Mouse (Mus musculus) layer of hippocampus, adult 6 months (tissue): ENCODE data around the gene Map3k5. TPM values are rescaled to one million over a fixed set of nuclear protein-coding genes. Genes with fewer than 3 reads are reported as not detected.

Experiments
- long read RNA-seq, 2 experiments: library from polyadenylated mRNA; unstranded; transcript quantifications; one replicate each; pipeline ENCODE4 v2.0.0; 2019 to 2020
- polyA plus RNA-seq: library from polyadenylated mRNA; unstranded; fragments of <200 nt; fragmentation: Nextera tagmentation; gene quantifications from 2 replicates; pipeline ENCODE4 v1.2.3, GENCODE M21; 2021

Gene Map3k5
- 4.4 and 5.4 TPM in 2 replicates for polyA plus RNA-seq
- long read RNA-seq, experiment 1, partial matches to known transcripts: 10 of 12 reads
- long read RNA-seq, experiment 1, other reads (novel, unspliced or antisense): 2 of 12 reads
- long read RNA-seq, experiment 2, partial matches to known transcripts: 6 of 9 reads
- long read RNA-seq, experiment 2, other reads (novel, unspliced or antisense): 3 of 9 reads

DNA sequence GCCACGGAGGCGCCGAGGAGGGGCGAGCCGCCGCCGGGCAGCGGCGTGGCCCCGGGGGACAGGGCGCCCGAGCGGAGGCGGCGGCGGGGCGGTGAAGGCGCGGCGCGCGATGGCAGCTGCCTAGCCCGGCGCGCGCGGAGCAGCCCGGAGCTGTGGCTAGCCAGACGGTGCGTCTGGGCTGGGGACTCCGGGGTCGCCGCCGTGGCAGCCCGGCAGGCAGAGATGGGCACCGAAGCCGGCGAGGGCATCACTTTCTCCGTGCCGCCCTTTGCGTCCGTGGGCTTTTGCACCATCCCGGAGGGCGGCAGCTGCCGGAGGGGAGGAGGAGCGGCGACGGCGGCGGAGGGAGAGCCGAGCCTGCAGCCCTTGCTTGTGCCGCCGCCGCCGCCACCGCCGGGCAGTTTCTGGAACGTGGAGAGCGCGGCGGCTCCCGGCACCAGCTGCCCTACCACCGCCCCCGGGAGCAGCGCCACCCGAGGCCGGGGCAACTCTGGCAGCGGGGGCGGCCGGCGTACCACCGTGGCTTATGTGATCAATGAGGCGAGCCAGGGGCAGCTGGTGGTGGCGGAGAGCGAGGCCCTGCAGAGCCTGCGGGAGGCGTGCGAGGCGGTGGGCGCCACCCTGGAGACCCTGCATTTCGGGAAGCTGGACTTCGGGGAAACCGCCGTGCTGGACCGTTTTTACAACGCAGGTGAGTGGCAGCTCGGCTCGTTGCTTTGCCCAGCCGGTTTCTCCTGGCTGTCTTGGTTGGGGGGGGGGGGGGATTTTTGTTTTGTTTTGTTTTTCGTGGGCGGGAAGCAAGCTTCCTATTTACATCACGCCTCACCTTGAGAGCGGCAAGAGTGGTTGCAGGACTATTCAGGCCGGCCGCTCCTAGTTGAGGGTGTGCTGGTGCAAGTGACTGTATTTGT lies at the start of gene Map3k5:
Map3k5 (plus strand) TSS at position 89 of the 911 bp plus-strand sequence.

DNA sequence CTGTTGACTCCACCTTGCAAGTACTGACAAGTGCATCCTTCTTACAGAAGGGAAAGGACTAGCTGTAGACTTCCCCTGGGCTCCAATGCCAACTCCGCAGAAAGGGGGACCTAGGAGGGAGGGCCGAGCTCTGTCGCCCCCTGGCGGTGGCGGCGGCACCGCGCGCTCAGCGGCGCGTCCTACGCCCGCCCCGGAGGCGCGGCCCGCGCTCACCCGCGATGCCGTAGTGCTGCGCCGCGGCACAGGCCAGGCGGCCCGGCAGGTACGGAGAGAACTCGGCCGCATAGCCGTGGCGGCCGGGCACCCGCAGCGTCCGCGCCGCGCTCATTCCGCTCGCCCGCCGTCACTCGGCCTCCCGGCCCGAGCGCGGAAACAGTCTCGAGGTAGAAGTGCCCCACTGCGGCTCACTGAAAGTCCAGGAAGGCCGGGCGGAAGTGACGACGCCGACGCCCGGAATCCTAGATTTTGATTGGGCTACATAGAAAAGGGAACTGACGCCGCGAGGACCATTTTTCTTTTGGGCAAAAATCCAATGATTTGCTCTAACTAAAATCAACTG lies 26.9 kb upstream of the Map3k5 start, which contains the start of gene Pex7:
Pex7 (minus strand) TSS at position 444 of the 559 bp plus-strand sequence.

DNA sequence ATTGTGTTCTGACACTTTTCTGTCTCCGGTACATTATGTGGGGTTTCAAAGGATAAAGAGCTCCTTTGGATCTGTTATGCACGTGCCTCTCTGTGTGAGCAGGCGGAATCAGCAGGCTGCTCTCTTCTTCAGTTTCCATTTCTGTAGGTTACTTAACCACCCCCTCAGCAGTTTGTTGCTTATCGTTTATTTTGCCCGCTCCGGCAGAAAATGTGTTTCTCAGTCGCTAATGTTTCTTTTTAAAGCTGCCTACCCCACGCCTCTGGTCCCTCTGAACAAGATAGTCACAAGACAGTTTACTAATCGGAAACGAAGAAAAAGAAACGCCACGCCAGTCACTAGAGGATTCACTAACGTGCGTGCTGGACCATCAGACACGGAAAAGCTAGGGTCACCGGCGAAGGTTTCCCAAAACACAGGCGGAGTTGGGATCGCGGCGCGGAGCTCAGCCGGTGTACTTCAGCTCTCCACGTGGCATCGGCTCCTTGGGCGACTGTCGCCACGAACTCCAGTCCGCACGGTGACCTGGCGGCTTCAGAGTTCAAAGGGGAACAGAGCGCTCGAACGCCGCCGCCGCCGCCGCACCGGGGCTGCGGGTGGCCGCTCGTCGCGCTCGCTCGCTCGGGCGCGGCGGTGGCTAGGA lies 214.0 kb downstream of the Map3k5 start, which contains the start of gene Map7:
Map7 (plus strand) TSS at position 342 of the 643 bp plus-strand sequence.

Other genes with a start within 250 kb of the Map3k5 start
- gene Il20ra, start 221.9 kb upstream of the Map3k5 start, polyA plus RNA-seq: 0.09 TPM in 1 of 2 replicates, not detected in the other
- 0.58 and 0.62 TPM in 2 replicates for gene Slc35d3, start 83.0 kb upstream of the Map3k5 start, polyA plus RNA-seq
- gene Pex7, start 26.8 kb upstream of the Map3k5 start, polyA plus RNA-seq: 24.4 and 28.2 TPM in 2 replicates
- 16.7 and 18.0 TPM in 2 replicates for gene Map7, start 214.0 kb downstream of the Map3k5 start, polyA plus RNA-seq